Mouse (Mus musculus) cortical plate, adult 2 months (tissue): ENCODE data around the gene Nmrk2.

Experiments
- CTCF ChIP-seq: fragments of 200-500 bp; IDR thresholded peaks from 2 replicates; pipeline ENCODE4 v1.5.1; 2011; ENCODE audit warnings: mild to moderate bottlenecking, control low read depth, low read length; ENCODE audit not compliant: insufficient read depth; ENCODE audit errors: extremely low read depth
- POLR2A ChIP-seq: fragments of 200-500 bp; IDR thresholded peaks from 2 replicates; pipeline ENCODE4 v1.6.1; 2011; ENCODE audit warnings: mild to moderate bottlenecking, low read length, control low read depth; ENCODE audit not compliant: insufficient read depth; ENCODE audit errors: extremely low read depth

GRCm38 (mm10) chr10:81204137-81204536, 2.3 kb upstream of the Nmrk2 start:
- TF ChIP-seq POLR2A: no peak; the same call in 1 of the 2 replicates
- TF ChIP-seq CTCF: no peak
